Mouse (Mus musculus): ENCODE measurements around the gene Gm3424.
"Not testable (repeated sequence)": the region's sequence is repeated elsewhere in the genome, so short reads cannot be mapped to it uniquely, and the experiment has no call there.

The Gm3424 gene

GRCm38 (mm10) chr14:5830229-5830628 lies at the start of gene Gm3424:
Gene Gm3424, minus strand, starts transcription at chr14:5830329.
- DNase-seq (ENCODE audit: low spot score) = not testable (repeated sequence)

- not testable (repeated sequence) for DNase-seq (ENCODE audit: low spot score)
Measured at GRCm38 (mm10) chr14:5879791-5880190, 49.7 kb upstream of the Gm3424 start.

DNA sequence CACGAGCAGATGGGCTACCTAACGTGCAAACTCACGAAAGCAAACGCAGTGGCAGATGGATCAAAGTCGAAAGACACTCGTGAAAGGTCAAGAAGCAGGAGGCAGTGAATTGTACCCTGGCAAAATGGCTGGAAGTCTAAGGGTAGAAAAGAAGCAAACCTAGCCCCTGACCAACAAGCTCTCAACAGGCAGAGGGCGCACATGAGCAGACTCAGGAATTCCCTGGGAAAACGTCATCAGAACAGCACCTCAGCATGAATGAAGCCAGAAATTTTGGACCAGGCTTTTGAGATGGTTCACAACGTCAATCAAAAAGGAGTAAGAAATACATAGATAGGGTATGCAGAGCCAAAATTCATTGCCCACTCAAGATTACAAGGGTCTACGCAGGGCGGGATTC lies 49.0 kb upstream of the Gm3424 start:
- DNase-seq (ENCODE audit: low spot score) = peak; percentile 43

- not testable (repeated sequence) for DNase-seq (ENCODE audit: low spot score)
Measured at GRCm38 (mm10) chr14:5855911-5856310, 25.8 kb upstream of the Gm3424 start.

DNA sequence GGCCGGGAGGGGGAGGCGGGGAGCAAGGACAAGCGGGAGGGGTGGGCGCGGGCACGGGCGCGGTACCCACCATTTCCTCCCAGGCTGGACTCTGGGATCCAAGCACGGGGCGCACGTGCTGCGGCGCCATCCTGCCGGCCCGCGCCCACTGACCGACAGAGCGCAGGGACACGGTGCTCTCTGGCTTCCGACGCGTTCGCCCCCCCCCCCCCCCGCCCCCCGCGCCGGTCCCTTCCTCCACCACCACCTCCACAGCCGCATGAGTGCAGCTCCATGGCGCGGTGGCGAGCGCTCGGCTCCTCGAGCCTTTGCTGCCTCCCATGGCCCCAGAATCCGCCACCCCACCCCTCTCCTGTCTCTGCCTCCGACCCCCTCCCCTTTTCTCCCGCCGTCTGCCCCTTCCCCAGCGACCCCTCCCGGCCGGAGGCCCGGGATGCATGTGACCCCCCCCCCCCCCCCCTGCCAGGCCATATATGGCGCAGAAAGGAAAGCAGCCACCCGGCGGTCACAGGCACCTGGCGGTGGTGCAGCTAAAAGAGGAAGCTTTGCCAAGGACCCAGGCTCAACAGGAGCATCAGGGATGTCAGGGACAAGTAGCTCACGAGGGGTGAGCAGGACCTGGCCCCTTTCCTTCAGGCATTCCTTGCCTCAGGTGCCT lies 17.3 kb downstream of the Gm3424 start:
- DNase-seq (ENCODE audit: low spot score) = not testable (repeated sequence)

- DNase-seq (ENCODE audit: low spot score) = not testable (repeated sequence)
Measured at GRCm38 (mm10) chr14:5807882-5808281, 22.2 kb downstream of the Gm3424 start, which contains the start of gene Gm3383. Gene Gm3383, minus strand, starts transcription at chr14:5807982.

All from testis, postnatal 10 days (tissue).